Mouse (Mus musculus) heart, embryonic 15.5 days (tissue): ENCODE measurements around the gene H2-M10.3. TPM values are rescaled to one million over a fixed set of nuclear protein-coding genes. Genes with fewer than 3 reads are reported as not detected.

Experiments
- polyA plus RNA-seq: library from polyadenylated mRNA; unstranded; fragments of >200 nt; fragmentation: Nextera tagmentation; extraction: Ambion mirVana; gene quantifications from 2 replicates; pipeline ENCODE4 v1.2.1, GENCODE M21; 2015

Gene H2-M10.3
- polyA plus RNA-seq, 1 experiment from 2014 or later: not detected

Other genes with a start within 250 kb of the H2-M10.3 start
- not detected in 2 replicates for gene Gm19684, start 246.7 kb downstream of the H2-M10.3 start, polyA plus RNA-seq
- not detected in 2 replicates for gene Gm7030, start 239.0 kb downstream of the H2-M10.3 start, polyA plus RNA-seq
- 0.84 and 1.8 TPM in 2 replicates for gene Gm8909, start 199.9 kb downstream of the H2-M10.3 start, polyA plus RNA-seq
- gene H2-T3, start 178.1 kb downstream of the H2-M10.3 start, polyA plus RNA-seq: 0.36 TPM in 1 of 2 replicates, not detected in the other
- gene Rpp21, start 110.3 kb downstream of the H2-M10.3 start, polyA plus RNA-seq: 78.8 and 83.7 TPM in 2 replicates
- 9.1 and 11.1 TPM in 2 replicates for gene Trim39, start 96.2 kb downstream of the H2-M10.3 start, polyA plus RNA-seq
- not detected in 2 replicates for gene H2-M10.2, start 81.9 kb downstream of the H2-M10.3 start, polyA plus RNA-seq
- gene H2-M10.1, start 42.3 kb downstream of the H2-M10.3 start, polyA plus RNA-seq: not detected in 2 replicates
- not detected in 2 replicates for gene H2-M10.4, start 93.9 kb upstream of the H2-M10.3 start, polyA plus RNA-seq
- gene H2-M11, start 178.7 kb upstream of the H2-M10.3 start, polyA plus RNA-seq: not detected in 2 replicates